Mouse (Mus musculus): ENCODE measurements around the gene Sobp. TPM values are rescaled to one million over a fixed set of nuclear protein-coding genes. Genes with fewer than 3 reads are reported as not detected.

Sobp gene
- total and polyA plus RNA-seq, 2 experiments from 2014 or later, result 3.0 to 3.9 TPM

GRCm38 (mm10) chr10:43100513-43100912 lies 73.8 kb downstream of the Sobp start:
- DNase-seq (ENCODE audit: low spot score), result no peak
- Histone ChIP-seq H3K27me3 (ENCODE audit: control insufficient read depth, insufficient read depth, low read length) (no peaks in the 10 kb centered on the region), H3K27ac (ENCODE audit: low read depth) (no peak overlapping the region), H3K9me3 (replicated peaks; ENCODE audit: control insufficient read depth, low read length) (no peaks in the 10 kb centered on the region), H3K4me3 (ENCODE audit: low read depth, low read length) (no peak overlapping the region), H3K9ac (replicated peaks; ENCODE audit: low read depth, low read length) (no peak overlapping the region), H3K4me2 (ENCODE audit: low read depth, low read length) (no peak overlapping the region), H3K36me3 (replicated peaks; ENCODE audit: control insufficient read depth, insufficient read depth, low read length) (no peaks in the 10 kb centered on the region), H3K4me1 (ENCODE audit: control insufficient read depth, insufficient read depth) (0 out of 2 replicates have a peak, but pooled peaks cover 3% of the 10 kb centered on the region)
- TF ChIP-seq CTCF (IDR thresholded peaks at IDR 0.05; ENCODE audit: low read depth), result no peak
- no peak for TF ChIP-seq EP300 (IDR thresholded peaks at IDR 0.05; ENCODE audit: low read depth)
- ATAC-seq (ENCODE audit: insufficient read depth, low read depth), result no peak
- WGBS, result 76% methylated on average over 5 of the region's 5 CpGs

DNA sequence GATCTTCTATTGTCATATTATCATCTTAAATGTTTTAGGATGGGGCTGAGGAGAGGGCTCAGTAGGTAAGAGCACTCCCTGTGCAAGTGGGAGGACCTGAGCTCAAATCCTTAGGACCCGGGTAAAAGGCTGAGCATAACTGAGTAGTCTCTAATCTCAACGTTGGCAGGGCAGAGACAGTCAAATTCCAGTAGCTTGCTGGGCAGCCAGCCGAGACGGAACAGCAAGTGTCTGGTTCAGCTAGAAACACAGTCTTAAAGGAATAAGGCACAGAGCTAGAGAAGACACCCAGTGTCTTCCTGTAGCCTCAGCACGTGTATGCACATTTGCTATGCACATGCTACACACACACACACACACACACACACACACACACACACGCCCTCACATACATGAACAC lies 75.1 kb downstream of the Sobp start:
- Histone ChIP-seq H3K27me3 (ENCODE audit: control insufficient read depth, insufficient read depth, low read length) (no peaks in the 10 kb centered on the region), H3K27ac (ENCODE audit: low read depth) (no peak overlapping the region), H3K4me1 (ENCODE audit: control insufficient read depth, insufficient read depth) (0 out of 2 replicates have a peak, but pooled peaks cover 3% of the 10 kb centered on the region), H3K36me3 (replicated peaks; ENCODE audit: control insufficient read depth, insufficient read depth, low read length) (no peaks in the 10 kb centered on the region), H3K4me2 (ENCODE audit: low read depth, low read length) (no peak overlapping the region), H3K4me3 (ENCODE audit: low read depth, low read length) (no peak overlapping the region), H3K9ac (replicated peaks; ENCODE audit: low read depth, low read length) (no peak overlapping the region), H3K9me3 (replicated peaks; ENCODE audit: control insufficient read depth, low read length) (no peaks in the 10 kb centered on the region)
- no peak for ATAC-seq (ENCODE audit: insufficient read depth, low read depth)
- DNase-seq (ENCODE audit: low spot score), result no peak
- TF ChIP-seq CTCF (IDR thresholded peaks at IDR 0.05; ENCODE audit: low read depth) (no peak), EP300 (IDR thresholded peaks at IDR 0.05; ENCODE audit: low read depth) (no peak)
- WGBS, result 46% methylated on average over 6 of the region's 6 CpGs

DNA sequence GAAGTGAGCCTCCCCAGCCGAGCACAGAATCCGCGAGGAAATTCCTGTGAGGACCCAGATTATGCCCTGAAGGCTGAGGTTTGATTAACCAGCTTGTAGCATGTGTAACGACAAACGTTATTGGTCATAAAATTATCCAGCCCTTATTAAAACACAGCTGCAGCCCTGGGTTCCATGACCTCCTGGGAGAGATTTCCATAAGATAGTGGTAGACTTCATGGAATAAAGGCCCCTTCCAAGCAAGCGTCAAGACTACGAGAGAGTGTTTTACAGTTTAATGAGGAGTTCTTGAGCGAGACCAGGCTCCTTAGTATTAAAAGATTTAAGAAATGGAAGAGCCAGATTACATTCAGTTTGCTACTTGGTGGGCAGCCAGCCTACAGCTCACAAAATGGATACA lies 76.6 kb downstream of the Sobp start:
- DNase-seq (ENCODE audit: low spot score), result no peak
- TF ChIP-seq EP300 (IDR thresholded peaks at IDR 0.05; ENCODE audit: low read depth), result no peak
- TF ChIP-seq CTCF (IDR thresholded peaks at IDR 0.05; ENCODE audit: low read depth), result no peak
- 72% methylated on average over 8 of the region's 8 CpGs for WGBS
- Histone ChIP-seq H3K36me3 (replicated peaks; ENCODE audit: control insufficient read depth, insufficient read depth, low read length) (no peaks in the 10 kb centered on the region; the same call in 1 of the 2 replicates), H3K27me3 (ENCODE audit: control insufficient read depth, insufficient read depth, low read length) (no peaks in the 10 kb centered on the region), H3K4me1 (ENCODE audit: control insufficient read depth, insufficient read depth) (0 out of 2 replicates have a peak, but pooled peaks cover 3% of the 10 kb centered on the region), H3K9me3 (replicated peaks; ENCODE audit: control insufficient read depth, low read length) (no peaks in the 10 kb centered on the region), H3K4me2 (ENCODE audit: low read depth, low read length) (no peak overlapping the region), H3K4me3 (ENCODE audit: low read depth, low read length) (no peak overlapping the region), H3K9ac (replicated peaks; ENCODE audit: low read depth, low read length) (no peak overlapping the region), H3K27ac (ENCODE audit: low read depth) (no peak overlapping the region)
- no peak for ATAC-seq (ENCODE audit: insufficient read depth, low read depth)

DNA sequence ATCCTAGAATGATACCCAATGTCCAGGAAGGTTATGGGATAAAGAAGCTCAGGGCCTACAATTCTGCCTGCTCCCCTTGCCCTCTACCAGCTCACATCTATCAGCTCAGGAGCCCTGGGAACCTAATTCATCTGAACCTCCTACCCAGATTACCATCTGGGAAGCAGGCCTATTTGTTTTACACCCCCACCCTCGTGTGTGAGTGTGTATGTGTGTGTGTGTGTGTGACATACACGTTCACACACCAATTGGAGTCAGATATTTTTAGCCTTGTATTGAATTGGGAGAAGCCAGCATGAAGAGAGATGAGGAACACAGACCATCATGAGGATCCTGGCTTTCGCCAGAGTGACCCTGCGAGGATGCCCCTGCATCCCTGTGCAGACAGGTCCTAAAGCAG lies 77.7 kb downstream of the Sobp start:
- Histone ChIP-seq H3K4me1 (ENCODE audit: control insufficient read depth, insufficient read depth) (0 out of 2 replicates have a peak, but pooled peaks cover 3% of the 10 kb centered on the region), H3K9ac (replicated peaks; ENCODE audit: low read depth, low read length) (no peak overlapping the region), H3K27me3 (ENCODE audit: control insufficient read depth, insufficient read depth, low read length) (no peaks in the 10 kb centered on the region), H3K4me3 (ENCODE audit: low read depth, low read length) (no peak overlapping the region), H3K27ac (ENCODE audit: low read depth) (no peak overlapping the region), H3K4me2 (ENCODE audit: low read depth, low read length) (no peak overlapping the region), H3K9me3 (replicated peaks; ENCODE audit: control insufficient read depth, low read length) (no peaks in the 10 kb centered on the region), H3K36me3 (replicated peaks; ENCODE audit: control insufficient read depth, insufficient read depth, low read length) (no peaks in the 10 kb centered on the region; the same call in 1 of the 2 replicates)
- TF ChIP-seq EP300 (IDR thresholded peaks at IDR 0.05; ENCODE audit: low read depth) (no peak), CTCF (IDR thresholded peaks at IDR 0.05; ENCODE audit: low read depth) (no peak)
- DNase-seq (ENCODE audit: low spot score), result no peak
- WGBS, result 59% methylated on average over 4 of the region's 4 CpGs
- no peak for ATAC-seq (ENCODE audit: insufficient read depth, low read depth)

- WGBS, result 34% methylated on average over 5 of the region's 5 CpGs
These were observed 79.8 kb downstream of the Sobp start for GRCm38 (mm10) chr10:43094537-43094936.

GRCm38 (mm10) chr10:43093440-43093839 lies 80.9 kb downstream of the Sobp start:
- Histone ChIP-seq H3K9me3 (replicated peaks; ENCODE audit: control insufficient read depth, low read length) (no peaks in the 10 kb centered on the region), H3K4me2 (ENCODE audit: low read depth, low read length) (no peak overlapping the region), H3K4me1 (ENCODE audit: control insufficient read depth, insufficient read depth) (no peaks in the 10 kb centered on the region), H3K9ac (replicated peaks; ENCODE audit: low read depth, low read length) (no peak overlapping the region), H3K27me3 (ENCODE audit: control insufficient read depth, insufficient read depth, low read length) (no peaks in the 10 kb centered on the region), H3K36me3 (replicated peaks; ENCODE audit: control insufficient read depth, insufficient read depth, low read length) (no peaks in the 10 kb centered on the region; the same call in 1 of the 2 replicates), H3K4me3 (ENCODE audit: low read depth, low read length) (no peak overlapping the region), H3K27ac (ENCODE audit: low read depth) (no peak overlapping the region)
- no peak for ATAC-seq (ENCODE audit: insufficient read depth, low read depth)
- TF ChIP-seq EP300 (IDR thresholded peaks at IDR 0.05; ENCODE audit: low read depth) (no peak), CTCF (IDR thresholded peaks at IDR 0.05; ENCODE audit: low read depth) (no peak)
- DNase-seq (ENCODE audit: low spot score), result no peak
- 87% methylated on average over 10 of the region's 10 CpGs for WGBS

More at GRCm38 (mm10) chr10:43094537-43094936, 79.8 kb downstream of the Sobp start:
- Histone ChIP-seq H3K4me2 (ENCODE audit: low read depth, low read length) (no peak overlapping the region), H3K36me3 (replicated peaks; ENCODE audit: control insufficient read depth, insufficient read depth, low read length) (no peaks in the 10 kb centered on the region; the same call in 1 of the 2 replicates), H3K4me1 (ENCODE audit: control insufficient read depth, insufficient read depth) (no peaks in the 10 kb centered on the region), H3K27ac (ENCODE audit: low read depth) (no peak overlapping the region), H3K9ac (replicated peaks; ENCODE audit: low read depth, low read length) (no peak overlapping the region), H3K4me3 (ENCODE audit: low read depth, low read length) (no peak overlapping the region), H3K27me3 (ENCODE audit: control insufficient read depth, insufficient read depth, low read length) (no peaks in the 10 kb centered on the region), H3K9me3 (replicated peaks; ENCODE audit: control insufficient read depth, low read length) (no peaks in the 10 kb centered on the region)
- DNase-seq (ENCODE audit: low spot score) (no peak), ATAC-seq (ENCODE audit: insufficient read depth, low read depth) (no peak)
- TF ChIP-seq EP300 (IDR thresholded peaks at IDR 0.05; ENCODE audit: low read depth), result no peak
- TF ChIP-seq CTCF (IDR thresholded peaks at IDR 0.05; ENCODE audit: low read depth), result no peak
